Mouse (Mus musculus) myocyte (in vitro differentiated cells): ENCODE measurements around the gene She.

Source experiments
- CEBPB ChIP-seq: IDR thresholded peaks from 2 replicates; pipeline ENCODE4 v1.6.1; 2011; ENCODE audit warnings: mild to moderate bottlenecking, moderate library complexity; ENCODE audit not compliant: poor library complexity, insufficient read depth, severe bottlenecking
- E2F4 ChIP-seq: IDR thresholded peaks from one replicate; pipeline ENCODE4 v1.6.1; 2011; ENCODE audit warnings: mild to moderate bottlenecking, control low read depth, moderate library complexity; ENCODE audit not compliant: insufficient read depth
- MAX ChIP-seq: IDR thresholded peaks from one replicate; pipeline ENCODE4 v1.6.1; 2011; ENCODE audit warnings: low read depth, mild to moderate bottlenecking, control low read depth
- MYOD1 ChIP-seq, 3 experiments: IDR thresholded peaks; one replicate each; pipeline ENCODE4 v1.6.1; 2011; ENCODE audit warnings: control low read depth in 2 of 3, low read depth in 2 of 3, mild to moderate bottlenecking in 2 of 3, moderate library complexity in 1 of 3; ENCODE audit not compliant: insufficient read length in 2 of 3, control insufficient read depth in 1 of 3
- MYOG ChIP-seq, 3 experiments: IDR thresholded peaks; one replicate each; pipeline ENCODE4 v1.6.1; 2011; ENCODE audit warnings: control low read depth in 2 of 3, low read depth in 2 of 3, mild to moderate bottlenecking in 2 of 3; ENCODE audit not compliant: insufficient read length in 2 of 3, control insufficient read depth in 1 of 3, insufficient read depth in 1 of 3
- POLR2A ChIP-seq: IDR thresholded peaks from one replicate; pipeline ENCODE4 v1.6.1; 2011; ENCODE audit warnings: low read depth, mild to moderate bottlenecking, control low read depth, moderate library complexity; ENCODE audit not compliant: insufficient read length
- POLR2AphosphoS2 ChIP-seq: IDR thresholded peaks from one replicate; pipeline ENCODE4 v1.6.1; 2011; ENCODE audit warnings: low read depth, control low read depth; ENCODE audit not compliant: insufficient read length
- TCF12 ChIP-seq: IDR thresholded peaks from one replicate; pipeline ENCODE4 v1.6.1; 2011; ENCODE audit warnings: mild to moderate bottlenecking, control low read depth; ENCODE audit not compliant: poor library complexity, insufficient read depth, severe bottlenecking
- TCF3 ChIP-seq: IDR thresholded peaks from one replicate; pipeline ENCODE4 v1.6.1; 2011; ENCODE audit warnings: low read depth, control low read depth; ENCODE audit not compliant: insufficient read length
- USF1 ChIP-seq: IDR thresholded peaks from one replicate; pipeline ENCODE4 v1.6.1; 2011; ENCODE audit warnings: low read depth, mild to moderate bottlenecking, control low read depth, moderate library complexity

GRCm38 (mm10) chr3:89868956-89869355 is 37.8 kb downstream of the She start:
- no peak for TF ChIP-seq POLR2A
- TF ChIP-seq MAX = no peak
- TF ChIP-seq MYOG (IDR thresholded peaks at IDR 0.05; ENCODE audit: control insufficient read depth in 1 of 3, insufficient read depth in 1 of 3, insufficient read length in 2 of 3, low read depth in 2 of 3) = no peak
- no peak for TF ChIP-seq POLR2AphosphoS2
- no peak for TF ChIP-seq USF1
- no peak for TF ChIP-seq E2F4
- no peak for TF ChIP-seq TCF12
- TF ChIP-seq CEBPB = no peak
- no peak for TF ChIP-seq MYOD1 (IDR thresholded peaks at IDR 0.05; ENCODE audit: control insufficient read depth in 1 of 3, insufficient read length in 2 of 3, low read depth in 2 of 3)
- TF ChIP-seq TCF3 = no peak
